Mouse (Mus musculus) embryonic facial prominence, embryonic 12.5 days (tissue): Measurements from ENCODE around the gene Psrc1. TPM values are rescaled to one million over a fixed set of nuclear protein-coding genes. Genes with fewer than 3 reads are reported as not detected.

Experiments used
- ATAC-seq: fragments of 200-750 bp; cut with Nextera tagmentation; 2 replicates; pipeline ENCODE4 v1.8.0; 2017; ENCODE audit not compliant: insufficient number of reproducible peaks, insufficient read depth, low FRiP score, low TSS enrichment
- H3K27ac ChIP-seq: fragments of 300-500 bp; sonication (generic); 2 replicates; pipeline ENCODE4 v1.5.1; 2016; ENCODE audit warnings: mild to moderate bottlenecking
- H3K27me3 ChIP-seq: fragments of 300-500 bp; sonication (generic); 2 replicates; pipeline ENCODE4 v1.6.1; 2016; ENCODE audit warnings: mild to moderate bottlenecking, moderate library complexity
- H3K36me3 ChIP-seq: fragments of 300-500 bp; sonication (generic); 2 replicates; pipeline ENCODE4 v1.6.1; 2016; ENCODE audit warnings: mild to moderate bottlenecking
- H3K4me1 ChIP-seq: fragments of 300-500 bp; sonication (generic); 2 replicates; pipeline ENCODE4 v1.6.1; 2016
- H3K4me2 ChIP-seq: fragments of 300-500 bp; sonication (generic); replicated peaks from 2 replicates; pipeline ENCODE4 v1.6.1; 2016; ENCODE audit warnings: mild to moderate bottlenecking, moderate library complexity
- H3K4me3 ChIP-seq: fragments of 300-500 bp; sonication (generic); 2 replicates; pipeline ENCODE4 v1.5.1; 2016; ENCODE audit warnings: mild to moderate bottlenecking
- H3K9ac ChIP-seq: fragments of 300-500 bp; sonication (generic); 2 replicates; pipeline ENCODE4 v1.6.1; 2016; ENCODE audit warnings: mild to moderate bottlenecking, moderate library complexity
- H3K9me3 ChIP-seq: fragments of 300-500 bp; sonication (generic); 2 replicates; pipeline ENCODE4 v1.6.1; 2016; ENCODE audit warnings: mild to moderate bottlenecking, moderate library complexity
- WGBS: fragments of 180-500 bp; shearing (Covaris S2); methylation state at CpG from one replicate; pipeline ENCODE4 v1.1.7; 2016; 5-methylcytosine and 5-hydroxymethylcytosine counted together
- polyA plus RNA-seq: library from polyadenylated mRNA; unstranded; fragments of >200 nt; fragmentation: Nextera tagmentation; extraction: Ambion mirVana; gene quantifications from 2 replicates; pipeline ENCODE4 v1.2.1, GENCODE M21; 2016

Psrc1 gene
- polyA plus RNA-seq, 1 experiment from 2014 or later: 73.4 TPM

GRCm38 (mm10) chr3:108367173-108367572 is 16.5 kb upstream of the Psrc1 start:
- H3K27me3 ChIP-seq: no peaks in the 10 kb centered on the region
- no peak for ATAC-seq
- H3K36me3 ChIP-seq: no peaks in the 10 kb centered on the region
- WGBS: 64% methylated on average over 9 of the region's 9 CpGs
- H3K9ac ChIP-seq: no peak overlapping the region
- no peak overlapping the region for H3K27ac ChIP-seq
- no peak overlapping the region for H3K4me2 ChIP-seq
- H3K4me3 ChIP-seq: no peak overlapping the region
- H3K4me1 ChIP-seq: no peaks in the 10 kb centered on the region
- H3K9me3 ChIP-seq: no peaks in the 10 kb centered on the region

GRCm38 (mm10) chr3:108367828-108368227 is 15.8 kb upstream of the Psrc1 start:
- Histone ChIP-seq H3K9me3 (no peaks in the 10 kb centered on the region), H3K4me2 (no peak overlapping the region), H3K4me3 (no peak overlapping the region), H3K4me1 (no peaks in the 10 kb centered on the region), H3K36me3 (no peaks in the 10 kb centered on the region), H3K27me3 (no peaks in the 10 kb centered on the region), H3K9ac (no peak overlapping the region), H3K27ac (no peak overlapping the region)
- WGBS: 83% methylated on average over 3 of the region's 3 CpGs
- no peak for ATAC-seq

GRCm38 (mm10) chr3:108368721-108369120 is 14.9 kb upstream of the Psrc1 start:
- WGBS: 88% methylated on average over 5 of the region's 5 CpGs
- ATAC-seq: no peak
- Histone ChIP-seq H3K4me3 (no peak overlapping the region), H3K9me3 (no peaks in the 10 kb centered on the region), H3K9ac (no peak overlapping the region), H3K4me1 (no peaks in the 10 kb centered on the region), H3K36me3 (no peaks in the 10 kb centered on the region), H3K27me3 (no peaks in the 10 kb centered on the region), H3K27ac (no peak overlapping the region), H3K4me2 (no peak overlapping the region)

GRCm38 (mm10) chr3:108372274-108372673 is 11.4 kb upstream of the Psrc1 start:
- no peak overlapping the region for H3K4me2 ChIP-seq
- H3K4me3 ChIP-seq: no peak overlapping the region
- ATAC-seq: no peak
- H3K36me3 ChIP-seq: no peaks in the 10 kb centered on the region
- H3K4me1 ChIP-seq: no peaks in the 10 kb centered on the region
- no peak overlapping the region for H3K27ac ChIP-seq
- no peaks in the 10 kb centered on the region for H3K27me3 ChIP-seq
- no peaks in the 10 kb centered on the region for H3K9me3 ChIP-seq
- H3K9ac ChIP-seq: no peak overlapping the region
- WGBS: 45% methylated on average over 3 of the region's 3 CpGs

GRCm38 (mm10) chr3:108372691-108373090 is 10.9 kb upstream of the Psrc1 start:
- Histone ChIP-seq H3K9me3 (no peaks in the 10 kb centered on the region), H3K36me3 (no peaks in the 10 kb centered on the region), H3K4me3 (no peak overlapping the region), H3K27ac (no peak overlapping the region), H3K4me1 (no peaks in the 10 kb centered on the region), H3K9ac (no peak overlapping the region), H3K4me2 (no peak overlapping the region), H3K27me3 (no peaks in the 10 kb centered on the region)
- ATAC-seq: no peak
- WGBS: 69% methylated on average over 3 of the region's 3 CpGs

GRCm38 (mm10) chr3:108378875-108379663 is 4.6 kb upstream of the Psrc1 start:
- peaks cover 20% of the 10 kb centered on the region for H3K4me1 ChIP-seq
- no peak overlapping the region for H3K27ac ChIP-seq
- H3K4me3 ChIP-seq: no peak overlapping the region
- no peaks in the 10 kb centered on the region for H3K9me3 ChIP-seq
- H3K36me3 ChIP-seq: no peaks in the 10 kb centered on the region
- 73% methylated on average over 7 of the region's 7 CpGs for WGBS
- no peak overlapping the region for H3K4me2 ChIP-seq
- H3K9ac ChIP-seq: no peak overlapping the region
- no peak for ATAC-seq
- H3K27me3 ChIP-seq: no peaks in the 10 kb centered on the region

- 82% methylated on average over 6 of the region's 6 CpGs for WGBS
Observed at GRCm38 (mm10) chr3:108380695-108381094, 2.9 kb upstream of the Psrc1 start.

GRCm38 (mm10) chr3:108381945-108382875 is 1.4 kb upstream of the Psrc1 start:
- Histone ChIP-seq H3K9me3 (no peaks in the 10 kb centered on the region), H3K4me1 (peaks cover 32% of the 10 kb centered on the region), H3K27ac (peak overlapping the region; percentile 92), H3K4me2 (peak overlapping the region; percentile 58), H3K36me3 (peaks cover 13% of the 10 kb centered on the region), H3K27me3 (no peaks in the 10 kb centered on the region), H3K9ac (no peak overlapping the region; the same call in 1 of the 2 replicates), H3K4me3 (peak overlapping the region; percentile 51)
- no peak for ATAC-seq
- WGBS: 41% methylated on average over 14 of the region's 14 CpGs

More at GRCm38 (mm10) chr3:108380695-108381094, 2.9 kb upstream of the Psrc1 start:
- peaks cover 32% of the 10 kb centered on the region for H3K4me1 ChIP-seq
- H3K36me3 ChIP-seq: no peaks in the 10 kb centered on the region
- ATAC-seq: no peak
- H3K27me3 ChIP-seq: no peaks in the 10 kb centered on the region
- H3K27ac ChIP-seq: no peak overlapping the region
- H3K4me3 ChIP-seq: no peak overlapping the region
- H3K9me3 ChIP-seq: no peaks in the 10 kb centered on the region
- H3K9ac ChIP-seq: no peak overlapping the region
- H3K4me2 ChIP-seq: no peak overlapping the region

- 31% methylated on average over 2 of the region's 2 CpGs for WGBS
- Histone ChIP-seq H3K27ac (no peak overlapping the region), H3K4me2 (peak overlapping the region; percentile 58), H3K36me3 (peaks cover 20% of the 10 kb centered on the region), H3K4me3 (peak overlapping the region; percentile 51), H3K27me3 (no peaks in the 10 kb centered on the region), H3K9ac (peak overlapping the region; percentile 46), H3K9me3 (no peaks in the 10 kb centered on the region), H3K4me1 (peaks cover 35% of the 10 kb centered on the region)
- no peak for ATAC-seq
Observed at GRCm38 (mm10) chr3:108384425-108384824, 786 bp downstream of the Psrc1 start.

- Histone ChIP-seq H3K9ac (no peak overlapping the region), H3K4me1 (peaks cover 34% of the 10 kb centered on the region), H3K36me3 (peaks cover 20% of the 10 kb centered on the region), H3K27ac (0 out of 2 replicates have a peak overlapping the region, but pooled peaks have one; percentile 30), H3K9me3 (no peaks in the 10 kb centered on the region), H3K4me2 (no peak overlapping the region), H3K4me3 (no peak overlapping the region), H3K27me3 (no peaks in the 10 kb centered on the region)
- ATAC-seq: no peak
- 92% methylated on average over 10 of the region's 10 CpGs for WGBS
Observed at GRCm38 (mm10) chr3:108386186-108386585, 2.5 kb downstream of the Psrc1 start.

- WGBS: 0% methylated on average over 5 of the region's 5 CpGs
- ATAC-seq: peak; percentile 49
- peaks cover 23% of the 10 kb centered on the region for H3K36me3 ChIP-seq
- peak overlapping the region; percentile 76 for H3K27ac ChIP-seq
- H3K9ac ChIP-seq: no peak overlapping the region
- H3K9me3 ChIP-seq: no peaks in the 10 kb centered on the region
- no peaks in the 10 kb centered on the region for H3K27me3 ChIP-seq
- H3K4me1 ChIP-seq: peaks cover 31% of the 10 kb centered on the region
- no peak overlapping the region; the same call in 1 of the 2 replicates for H3K4me2 ChIP-seq
- no peak overlapping the region for H3K4me3 ChIP-seq
Observed at GRCm38 (mm10) chr3:108389111-108389545, 5.5 kb downstream of the Psrc1 start.
